Comparison of ENCODE assay signal across 17 mouse cellular contexts in genomic region chr10:111488793-111489192, GRCm38 (mm10). TPM values are rescaled to one million over a fixed set of nuclear protein-coding genes. Genes with fewer than 3 reads are reported as not detected.
DNase-seq lines count a peak whose midpoint lies in the region; ATAC-seq and TF ChIP-seq lines count a peak whose summit lies in the region.
"Had no signal": no experiment of that assay in that cellular context is flagged by ENCODE, and none has a peak within 500 bp of the region (broad histone marks: within the 10 kb centered on the region; RNA-seq: fewer than 3 reads in every experiment).

No protein-coding gene starts in this region.

- no peaks in the 10 kb centered on the region for H3K9me3 ChIP-seq in intestine, postnatal 0 days (ENCODE audit: control insufficient read depth)
- no peaks in the 10 kb centered on the region for H3K9me3 ChIP-seq in intestine, embryonic 16.5 days (ENCODE audit: control insufficient read depth, low read length)
- no peaks in the 10 kb centered on the region for H3K9me3 ChIP-seq in midbrain, postnatal 0 days (ENCODE audit: low read length)
- no peaks in the 10 kb centered on the region for H3K9me3 ChIP-seq in midbrain, embryonic 13.5 days
- H3K9me3 ChIP-seq: embryonic facial prominence, embryonic 12.5 days; limb, embryonic 13.5 days; midbrain, embryonic 12.5 days; neural tube, embryonic 12.5 days had no signal

- peak; percentile 51 for TF ChIP-seq CTCF in intestine, postnatal 0 days (IDR thresholded peaks at IDR 0.05; ENCODE audit: low read depth)
- TF ChIP-seq CTCF in midbrain, postnatal 0 days (IDR thresholded peaks at IDR 0.05) = peak; percentile 62

- H3K4me1 ChIP-seq in intestine, postnatal 0 days (replicated peaks; ENCODE audit: control insufficient read depth, insufficient read depth, low read length) = no peaks in the 10 kb centered on the region
- H3K4me1 ChIP-seq in intestine, embryonic 16.5 days (ENCODE audit: control insufficient read depth, insufficient read depth, low read length) = peaks cover 2% of the 10 kb centered on the region; the same call in 1 of the 2 replicates
- H3K4me1 ChIP-seq in midbrain, postnatal 0 days (ENCODE audit: insufficient read depth, low read length) = no peaks in the 10 kb centered on the region
- H3K4me1 ChIP-seq in midbrain, embryonic 13.5 days (replicated peaks) = no peaks in the 10 kb centered on the region
- H3K4me1 ChIP-seq: embryonic facial prominence, embryonic 12.5 days; limb, embryonic 13.5 days; midbrain, embryonic 12.5 days; neural tube, embryonic 12.5 days had no signal

- H3K27me3 ChIP-seq in intestine, postnatal 0 days (replicated peaks; ENCODE audit: control insufficient read depth, insufficient read depth, low read length) = no peaks in the 10 kb centered on the region
- no peaks in the 10 kb centered on the region for H3K27me3 ChIP-seq in intestine, embryonic 16.5 days (replicated peaks; ENCODE audit: control insufficient read depth, insufficient read depth, low read length)
- no peaks in the 10 kb centered on the region for H3K27me3 ChIP-seq in midbrain, postnatal 0 days (ENCODE audit: insufficient read depth, low read length)
- no peaks in the 10 kb centered on the region for H3K27me3 ChIP-seq in midbrain, embryonic 13.5 days
- H3K27me3 ChIP-seq: embryonic facial prominence, embryonic 12.5 days; limb, embryonic 13.5 days; midbrain, embryonic 12.5 days; neural tube, embryonic 12.5 days had no signal

- H3K4me2 ChIP-seq in intestine, postnatal 0 days (replicated peaks; ENCODE audit: low read depth) = no peak overlapping the region
- no peak overlapping the region for H3K4me2 ChIP-seq in intestine, embryonic 16.5 days (ENCODE audit: low read depth, low read length)
- H3K4me2 ChIP-seq in midbrain, postnatal 0 days (ENCODE audit: low read depth, low read length, poor library complexity, severe bottlenecking) = no peak overlapping the region
- H3K4me2 ChIP-seq in midbrain, embryonic 13.5 days (replicated peaks) = no peak overlapping the region
- H3K4me2 ChIP-seq: embryonic facial prominence, embryonic 12.5 days; limb, embryonic 13.5 days; midbrain, embryonic 12.5 days; neural tube, embryonic 12.5 days had no signal

- H3K36me3 ChIP-seq in intestine, postnatal 0 days (ENCODE audit: control insufficient read depth, insufficient read depth) = peaks cover 22% of the 10 kb centered on the region
- H3K36me3 ChIP-seq in intestine, embryonic 16.5 days (ENCODE audit: control insufficient read depth, insufficient read depth, low read length) = peaks cover 17% of the 10 kb centered on the region
- peaks cover 29% of the 10 kb centered on the region for H3K36me3 ChIP-seq in midbrain, postnatal 0 days (ENCODE audit: insufficient read depth, low read length)
- peaks cover 69% of the 10 kb centered on the region for H3K36me3 ChIP-seq in midbrain, embryonic 13.5 days

- no peak overlapping the region for H3K9ac ChIP-seq in intestine, postnatal 0 days (ENCODE audit: low read depth, low read length)
- H3K9ac ChIP-seq in intestine, embryonic 16.5 days (ENCODE audit: low read depth, low read length) = no peak overlapping the region
- H3K9ac ChIP-seq in midbrain, postnatal 0 days (replicated peaks; ENCODE audit: low read length, poor library complexity, severe bottlenecking) = no peak overlapping the region
- H3K9ac ChIP-seq in midbrain, embryonic 13.5 days (replicated peaks) = no peak overlapping the region
- H3K9ac ChIP-seq: embryonic facial prominence, embryonic 12.5 days; limb, embryonic 13.5 days; midbrain, embryonic 12.5 days; neural tube, embryonic 12.5 days had no signal

- no peak overlapping the region for H3K27ac ChIP-seq in intestine, postnatal 0 days (ENCODE audit: low read depth, low read length)
- no peak overlapping the region for H3K27ac ChIP-seq in intestine, embryonic 16.5 days (ENCODE audit: low read length)
- no peak overlapping the region for H3K27ac ChIP-seq in midbrain, postnatal 0 days (ENCODE audit: low read depth, low read length)
- no peak overlapping the region for H3K27ac ChIP-seq in midbrain, embryonic 13.5 days
- H3K27ac ChIP-seq: embryonic facial prominence, embryonic 12.5 days; limb, embryonic 13.5 days; midbrain, embryonic 12.5 days; neural tube, embryonic 12.5 days had no signal

- 86% methylated on average over 2 of the region's 2 CpGs for WGBS in intestine, postnatal 0 days
- 85% methylated on average over 2 of the region's 2 CpGs for WGBS in intestine, embryonic 16.5 days
- WGBS in midbrain, postnatal 0 days = 91% methylated on average over 2 of the region's 2 CpGs
- 81% methylated on average over 2 of the region's 2 CpGs for WGBS in midbrain, embryonic 13.5 days

- DNase-seq in midbrain, postnatal 0 days (ENCODE audit: low spot score) = no peak
- DNase-seq in layer of hippocampus, adult 18-20 months (ENCODE audit: low spot score in 2 of 2) = no peak
- no peak for DNase-seq in kidney, adult 18-20 months
- DNase-seq: adrenal gland, postnatal 36 days; cerebellum, postnatal 36 days; heart, adult 18-20 months; kidney, postnatal 14 days; retina, postnatal 1 day; spleen, adult 18-20 months had no signal

- no peak overlapping the region for H3K4me3 ChIP-seq in intestine, postnatal 0 days (ENCODE audit: low read depth, low read length)
- no peak overlapping the region for H3K4me3 ChIP-seq in intestine, embryonic 16.5 days (ENCODE audit: low read length)
- H3K4me3 ChIP-seq in midbrain, postnatal 0 days (ENCODE audit: low read depth, low read length) = no peak overlapping the region
- no peak overlapping the region for H3K4me3 ChIP-seq in midbrain, embryonic 13.5 days (replicated peaks)
- H3K4me3 ChIP-seq: embryonic facial prominence, embryonic 12.5 days; limb, embryonic 13.5 days; midbrain, embryonic 12.5 days; neural tube, embryonic 12.5 days had no signal

- ATAC-seq in intestine, postnatal 0 days = no peak
- ATAC-seq in intestine, embryonic 16.5 days = no peak
- ATAC-seq in midbrain, postnatal 0 days (ENCODE audit: low FRiP score) = no peak
- ATAC-seq in midbrain, embryonic 13.5 days = no peak
- peak; percentile 33 for ATAC-seq in activated CD4-positive, CD25-positive, alpha-beta regulatory T cell, adult 4 months

RNA-seq across cellular contexts. Expression of gene Nap1l1, which starts 15.8 kb away (rescaled TPM):
- polyA plus RNA-seq in intestine, postnatal 0 days (2015; fragmentation: Nextera tagmentation; extraction: Ambion mirVana) = 62.1 and 64.2 TPM in 2 replicates
- 118 and 140 TPM in 2 replicates for polyA plus RNA-seq in intestine, embryonic 16.5 days (2015; fragmentation: Nextera tagmentation; extraction: Ambion mirVana)
- 57.1 and 83.3 TPM in 2 replicates for total RNA-seq in midbrain, postnatal 0 days (2014; rRNA removed)
- 160 and 171 TPM in 2 replicates for polyA plus RNA-seq in midbrain, postnatal 0 days (2015; fragmentation: Nextera tagmentation; extraction: Ambion mirVana)
- polyA plus RNA-seq in midbrain, embryonic 13.5 days (2015; fragmentation: Nextera tagmentation; extraction: Ambion mirVana) = 239 and 255 TPM in 2 replicates
- 100 to 1,000 TPM; 155 to 159 TPM for polyA plus RNA-seq in activated CD4-positive, CD25-positive, alpha-beta regulatory T cell, adult 4 months (2017; shearing (Covaris generic))
- total RNA-seq in layer of hippocampus, adult 18-20 months (2021) = 100 to 1,000 TPM; 154 to 161 TPM

RNA-seq across cellular contexts. Expression of gene Phlda1, which starts 17.3 kb away (rescaled TPM):
- 21.0 and 21.4 TPM in 2 replicates for polyA plus RNA-seq in intestine, postnatal 0 days (2015; fragmentation: Nextera tagmentation; extraction: Ambion mirVana)
- 31.9 and 32.2 TPM in 2 replicates for polyA plus RNA-seq in intestine, embryonic 16.5 days (2015; fragmentation: Nextera tagmentation; extraction: Ambion mirVana)
- 6.8 and 7.0 TPM in 2 replicates for total RNA-seq in midbrain, postnatal 0 days (2014; rRNA removed)
- polyA plus RNA-seq in midbrain, postnatal 0 days (2015; fragmentation: Nextera tagmentation; extraction: Ambion mirVana) = 32.6 and 32.9 TPM in 2 replicates
- 31.3 and 32.4 TPM in 2 replicates for polyA plus RNA-seq in midbrain, embryonic 13.5 days (2015; fragmentation: Nextera tagmentation; extraction: Ambion mirVana)
- polyA plus RNA-seq in activated CD4-positive, CD25-positive, alpha-beta regulatory T cell, adult 4 months (2017; shearing (Covaris generic)) = 1 to 10 TPM; 4.9 to 5.6 TPM
- 10 to 100 TPM; 16.7 to 20.5 TPM for total RNA-seq in layer of hippocampus, adult 18-20 months (2021)
